Mouse (Mus musculus): ENCODE measurements around the gene Strn4. TPM values are rescaled to one million over a fixed set of nuclear protein-coding genes. Genes with fewer than 3 reads are reported as not detected.

Gene Strn4
- 100 to 1,000 TPM; 260 to 286 TPM for total RNA-seq (2021)
- long read RNA-seq, transcript Strn4-202 (18 exons, 3,082 nt): minor isoform, 29 of 252 reads
- long read RNA-seq, transcript Strn4-201 (18 exons, 3,535 nt): major isoform, 174 of 252 reads
- long read RNA-seq, partial matches to known transcripts: 35 of 252 reads
- long read RNA-seq, other reads (novel, unspliced or antisense): 14 of 252 reads

DNA sequence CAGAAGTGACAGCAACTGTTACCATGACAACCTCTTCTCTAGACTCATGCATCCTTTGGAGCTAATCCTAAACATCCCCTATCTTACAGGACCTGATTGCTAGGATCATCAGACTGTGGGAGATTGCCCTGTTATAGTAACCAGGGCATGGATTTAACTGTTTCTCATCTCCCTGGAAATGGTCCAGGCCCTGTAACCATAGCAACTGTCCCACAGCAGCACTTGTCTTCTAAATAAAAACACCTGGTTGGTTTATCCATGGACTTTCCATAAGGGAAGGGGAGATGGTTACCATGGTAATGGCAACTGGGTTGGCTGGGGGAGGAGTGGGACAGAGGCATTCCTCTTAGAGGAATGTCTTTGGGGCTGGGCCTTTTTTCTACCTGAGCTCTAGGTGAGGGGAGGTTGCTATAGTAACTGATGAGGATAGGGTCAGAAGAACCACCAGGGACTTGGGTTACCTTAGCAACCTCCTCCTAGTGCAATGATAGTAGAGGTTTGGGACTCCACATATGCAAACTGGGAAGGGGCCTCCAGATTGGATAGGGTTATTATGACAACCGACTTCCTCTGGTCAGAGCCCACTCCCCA lies at the start of gene Strn4:
Gene Strn4, plus strand, starts transcription at position 539 of the 591 bp plus-strand sequence.
- DNase-seq (ENCODE audit: low spot score in 2 of 2): no peak

DNA sequence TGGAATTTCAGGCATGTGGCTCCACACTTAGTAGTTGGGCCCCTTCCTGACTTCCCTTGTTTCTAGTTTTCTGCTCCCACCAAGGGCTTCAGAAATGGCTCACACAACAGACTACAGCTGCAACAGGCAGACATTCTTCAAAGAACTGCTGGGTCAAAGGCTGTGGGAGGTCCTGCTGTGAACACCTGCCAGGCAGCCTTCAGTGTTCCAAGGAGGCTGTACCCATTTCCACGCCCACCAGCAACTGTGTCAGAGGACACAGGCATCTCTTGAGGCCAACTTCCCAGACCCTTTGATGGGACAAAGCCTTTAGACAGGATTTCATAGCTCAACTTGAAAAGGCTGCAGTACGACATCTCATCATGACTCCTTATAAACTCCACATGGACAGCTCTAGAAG lies 49.2 kb upstream of the Strn4 start:
- no peak for DNase-seq (ENCODE audit: low spot score in 2 of 2)

DNA sequence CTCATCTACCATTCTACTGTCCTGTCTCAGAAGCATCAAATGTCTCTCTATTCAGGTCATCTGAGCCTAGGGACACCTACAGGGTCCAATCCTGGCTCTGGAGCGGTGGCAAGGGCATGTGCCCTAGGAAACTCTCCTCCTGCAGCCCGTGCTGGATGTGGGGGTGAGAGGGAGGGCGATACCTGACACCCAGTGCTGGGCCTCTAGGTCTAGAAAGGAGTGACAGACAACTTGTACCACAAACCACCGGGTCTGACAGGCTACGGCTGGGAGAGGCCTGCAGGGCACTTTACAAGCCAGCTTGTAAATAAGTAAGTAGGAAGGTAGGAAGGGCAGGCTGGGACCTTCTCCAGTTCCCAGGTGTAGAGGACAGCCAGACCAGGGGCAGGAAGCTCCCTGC lies 39.8 kb upstream of the Strn4 start:
- no peak for DNase-seq (ENCODE audit: low spot score in 2 of 2)

DNA sequence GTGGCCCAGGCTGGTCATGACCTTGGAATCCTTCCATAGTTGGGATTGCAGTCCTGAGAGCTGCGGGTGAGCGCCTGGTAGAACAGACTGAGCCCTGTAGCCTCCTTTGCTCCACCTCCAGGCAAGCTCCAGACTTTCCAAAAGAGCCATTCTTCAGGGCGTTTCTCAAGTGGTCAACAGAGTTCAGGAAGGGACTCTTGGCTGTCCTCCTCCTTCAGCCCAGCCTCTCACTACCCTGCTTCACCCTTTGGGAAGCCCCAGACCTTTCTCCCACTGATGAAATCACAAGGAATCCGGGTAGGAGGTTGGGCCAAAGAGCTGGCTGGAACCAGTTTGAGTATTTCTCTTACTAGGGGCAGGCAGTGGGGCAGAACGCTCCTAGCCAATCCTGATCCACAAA lies 35.6 kb upstream of the Strn4 start:
- DNase-seq (ENCODE audit: low spot score in 2 of 2): no peak

DNA sequence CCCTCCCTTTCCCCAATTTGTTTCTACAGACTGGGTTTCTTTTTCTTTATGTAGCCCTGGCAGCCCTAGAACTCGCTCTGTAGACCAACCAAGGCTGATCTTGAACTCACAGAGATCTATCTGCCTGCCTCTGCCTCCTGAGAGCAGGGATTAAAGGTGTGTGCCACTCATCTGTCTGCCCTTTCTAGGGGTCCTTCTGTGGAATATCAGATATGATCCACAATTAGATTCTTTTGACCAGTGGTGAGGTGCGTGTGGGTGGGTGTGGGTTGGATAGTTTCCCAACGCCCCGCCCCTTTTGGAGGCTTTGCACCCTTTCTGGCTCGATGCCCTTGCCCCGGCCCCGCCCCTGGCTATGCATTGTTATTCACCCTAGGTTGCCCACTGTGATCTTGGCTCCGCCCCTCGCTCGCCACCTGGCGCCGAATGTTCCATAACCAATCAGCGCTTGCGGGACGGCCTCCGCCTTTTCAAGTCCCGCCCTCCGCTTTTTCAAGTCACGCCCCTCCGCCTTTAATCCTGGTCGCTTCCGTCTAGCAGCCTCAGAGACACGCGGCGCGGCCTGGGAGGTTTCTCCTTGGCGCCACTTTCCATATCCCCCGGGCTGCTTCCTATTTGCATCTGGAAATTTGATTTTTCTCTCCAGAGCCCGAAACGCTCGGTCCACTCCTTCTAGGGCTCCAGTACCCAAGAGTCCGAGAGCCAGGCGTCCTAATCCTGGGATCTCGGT lies 34.7 kb upstream of the Strn4 start, which contains the start of gene Slc1a5:
Gene Slc1a5, plus strand, starts transcription at position 516 of the 730 bp plus-strand sequence.
- peak; percentile 68 to 72 for DNase-seq (ENCODE audit: low spot score in 2 of 2)

DNA sequence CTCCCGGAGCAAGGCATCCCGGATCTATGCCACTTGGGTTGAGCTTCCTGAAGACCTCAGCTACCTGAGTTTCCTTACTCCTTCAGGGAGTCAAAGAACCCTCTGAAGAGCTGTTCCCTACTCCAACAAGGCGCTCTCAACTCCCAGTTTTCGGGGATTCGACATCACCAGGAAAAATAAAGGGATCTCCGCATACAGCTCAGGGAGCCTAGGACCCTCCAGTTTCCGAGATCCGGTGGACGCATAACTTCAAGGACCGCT lies 34.2 kb upstream of the Strn4 start:
- no peak for DNase-seq (ENCODE audit: low spot score in 2 of 2)

DNA sequence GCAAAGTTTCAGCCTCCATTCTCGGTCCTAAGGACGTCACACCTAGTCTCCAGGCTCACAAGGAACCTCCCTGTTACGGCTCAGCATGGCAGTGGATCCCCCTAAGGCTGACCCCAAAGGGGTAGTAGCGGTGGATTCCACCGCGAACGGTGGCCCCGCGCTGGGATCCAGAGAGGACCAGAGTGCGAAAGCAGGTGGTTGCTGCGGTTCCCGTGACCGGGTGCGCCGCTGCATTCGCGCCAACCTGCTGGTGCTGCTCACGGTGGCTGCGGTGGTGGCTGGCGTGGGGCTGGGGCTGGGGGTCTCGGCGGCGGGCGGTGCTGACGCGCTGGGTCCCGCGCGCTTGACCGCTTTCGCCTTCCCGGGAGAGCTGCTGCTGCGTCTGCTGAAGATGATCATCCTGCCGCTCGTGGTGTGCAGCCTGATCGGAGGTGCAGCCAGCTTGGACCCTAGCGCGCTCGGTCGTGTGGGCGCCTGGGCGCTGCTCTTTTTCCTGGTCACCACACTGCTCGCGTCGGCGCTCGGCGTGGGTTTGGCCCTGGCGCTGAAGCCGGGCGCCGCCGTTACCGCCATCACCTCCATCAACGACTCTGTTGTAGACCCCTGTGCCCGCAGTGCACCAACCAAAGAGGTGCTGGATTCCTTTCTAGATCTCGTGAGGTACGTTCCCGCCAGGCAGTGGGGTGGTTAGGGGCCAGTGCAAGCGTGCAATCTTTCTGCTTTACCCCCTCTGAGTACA lies 33.7 kb upstream of the Strn4 start:
- peak; percentile 15 to 23 for DNase-seq (ENCODE audit: low spot score in 2 of 2)

DNA sequence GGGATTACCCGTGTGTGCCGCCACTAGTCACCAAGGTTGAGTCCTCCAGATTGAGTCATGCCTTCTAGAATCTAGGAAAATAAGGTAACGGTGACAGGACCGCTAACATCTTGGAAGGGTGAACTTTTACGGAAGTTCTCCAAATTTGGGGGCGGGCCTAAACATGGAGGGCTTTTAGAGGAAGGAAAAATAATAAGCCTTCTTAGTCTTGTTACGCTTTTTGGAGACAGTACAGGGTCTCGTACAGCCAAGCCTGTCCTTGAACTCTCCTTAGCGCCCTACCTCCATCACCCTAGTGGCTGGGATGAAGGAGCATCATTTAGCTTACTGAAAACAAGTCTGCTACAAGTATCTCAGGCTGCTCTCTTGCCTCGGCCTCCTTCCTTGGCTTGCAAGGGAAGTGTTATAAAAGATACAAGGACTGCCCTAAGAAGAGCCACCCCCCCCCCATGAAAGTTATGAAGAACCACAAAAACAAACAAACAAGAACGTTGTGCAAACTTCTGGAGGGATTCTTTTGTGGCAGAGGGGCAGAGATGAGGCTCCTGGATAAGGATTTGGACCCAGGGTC lies 33.0 kb upstream of the Strn4 start:
- no peak for DNase-seq (ENCODE audit: low spot score in 2 of 2)

DNA sequence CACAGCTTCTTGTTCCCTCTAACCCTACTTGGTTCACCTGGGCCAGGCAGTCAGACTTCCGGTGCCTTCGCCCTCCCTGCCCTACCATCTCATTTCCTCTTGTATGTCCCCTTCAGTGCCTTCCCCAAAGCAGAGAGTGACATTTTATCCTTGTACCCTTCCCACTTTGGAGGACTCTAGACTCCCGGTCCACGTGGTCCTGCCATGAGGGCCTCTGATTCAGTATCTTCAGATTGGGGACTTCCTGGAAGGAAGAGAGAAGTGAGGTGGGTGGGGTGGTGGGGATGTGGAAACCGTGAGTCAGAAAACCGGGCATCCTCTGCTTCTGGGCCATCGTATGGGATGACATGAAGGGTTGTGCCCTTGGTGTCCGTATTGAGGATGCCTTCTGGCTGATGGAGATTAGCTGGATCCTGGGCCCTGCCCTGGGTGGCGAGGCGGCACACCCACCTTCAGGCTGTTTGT lies 32.4 kb upstream of the Strn4 start:
- DNase-seq (ENCODE audit: low spot score in 2 of 2): no peak

DNA sequence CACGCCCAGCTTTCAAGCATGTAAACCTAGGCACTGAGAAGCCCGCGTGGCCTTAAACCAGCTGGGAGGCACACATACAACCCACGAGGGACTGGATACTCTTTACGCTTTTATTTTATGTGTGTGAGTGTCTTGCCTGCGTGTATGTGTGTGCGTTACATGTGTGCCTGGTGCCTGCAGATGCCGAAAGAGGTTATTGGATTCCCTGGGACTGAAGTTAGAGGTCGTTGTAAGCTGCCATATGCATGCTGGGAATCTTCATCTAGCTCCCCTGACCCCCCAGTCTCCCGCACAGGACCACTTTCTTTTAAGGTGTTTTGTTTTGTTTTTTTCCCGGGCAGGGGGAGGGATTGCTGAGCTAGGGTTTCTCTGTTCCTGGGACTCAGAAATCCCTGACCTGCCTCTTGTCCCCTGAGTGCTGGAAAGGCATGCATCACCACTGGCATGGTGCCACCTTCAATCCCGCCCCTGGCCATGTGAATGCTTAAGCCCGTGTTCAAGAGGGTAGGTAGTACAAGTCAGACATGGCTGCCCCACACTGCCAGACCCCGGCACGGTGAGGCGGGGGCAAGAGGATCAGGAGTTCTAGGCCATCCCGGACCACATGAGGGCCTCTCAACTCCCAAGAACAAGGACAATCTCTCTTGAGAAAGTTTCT lies 31.8 kb upstream of the Strn4 start:
- DNase-seq (ENCODE audit: low spot score in 2 of 2): no peak

DNA sequence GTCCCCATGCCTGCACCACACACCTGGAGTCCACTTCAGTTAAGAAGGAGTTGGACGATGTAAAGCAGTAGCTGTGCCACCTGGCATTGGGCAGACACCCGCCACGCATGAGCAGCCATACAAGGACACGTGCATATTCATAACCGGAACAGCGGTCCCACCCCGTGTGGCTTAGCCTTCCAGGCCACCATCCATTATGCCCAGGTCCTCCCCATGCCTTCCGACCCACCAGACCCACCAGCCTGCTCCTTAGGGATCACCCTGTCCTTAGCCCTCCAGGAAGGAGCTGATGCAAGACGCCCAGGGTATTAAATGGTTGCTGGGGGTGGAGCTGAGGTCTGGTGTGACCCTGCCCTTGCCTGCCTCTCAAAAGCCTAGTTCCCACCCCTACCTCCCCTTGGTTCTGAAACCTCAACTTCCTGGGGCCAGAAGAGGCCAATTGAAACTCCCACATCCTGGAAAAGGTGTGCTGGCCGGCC lies 31.2 kb upstream of the Strn4 start:
- DNase-seq (ENCODE audit: low spot score in 2 of 2): no peak

DNA sequence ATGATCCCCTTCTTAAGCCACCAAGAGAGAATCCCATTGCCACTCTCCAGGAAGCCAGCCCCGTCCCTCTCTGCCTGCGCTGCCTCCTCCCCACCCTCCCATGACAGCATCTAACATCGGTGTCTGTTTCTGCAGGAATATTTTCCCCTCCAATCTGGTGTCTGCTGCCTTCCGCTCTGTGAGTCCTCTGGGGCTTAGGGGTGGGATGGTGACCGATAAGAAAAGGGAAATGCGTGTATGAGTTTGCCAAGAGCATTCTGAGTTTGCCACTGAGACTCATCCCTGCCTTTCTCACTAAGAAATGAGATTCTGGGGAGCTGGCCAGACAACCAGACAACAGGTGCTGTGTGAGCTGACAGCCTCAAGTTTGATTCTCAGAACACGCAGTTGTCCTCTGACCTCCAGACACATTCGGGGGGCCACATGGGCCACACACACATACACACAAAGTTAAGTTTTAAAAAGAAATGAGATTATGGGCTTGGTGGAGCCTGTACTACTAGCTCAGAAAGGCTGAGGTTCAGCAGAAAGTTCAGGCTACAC lies 30.1 kb upstream of the Strn4 start:
- no peak for DNase-seq (ENCODE audit: low spot score in 2 of 2)

DNA sequence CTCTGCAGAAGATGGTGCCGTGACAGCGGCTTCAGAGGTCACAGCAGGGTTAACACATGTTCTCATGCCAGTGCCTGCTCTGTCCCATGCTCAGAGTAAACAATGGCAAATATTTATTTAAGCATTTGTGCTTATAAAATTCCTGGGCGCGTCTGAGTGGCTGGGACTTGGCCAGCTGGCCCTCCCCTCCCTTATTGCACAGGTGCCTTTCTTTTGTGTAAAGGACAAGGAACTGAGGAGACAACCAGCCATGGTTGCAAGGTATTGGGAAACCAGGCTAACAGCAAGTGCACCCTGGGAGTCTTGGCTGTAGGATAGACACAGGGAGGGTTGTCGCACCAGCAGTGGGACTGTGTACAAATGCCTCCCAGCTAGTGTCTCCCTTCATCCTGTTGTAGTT lies 23.4 kb upstream of the Strn4 start:
- no peak for DNase-seq (ENCODE audit: low spot score in 2 of 2)

DNA sequence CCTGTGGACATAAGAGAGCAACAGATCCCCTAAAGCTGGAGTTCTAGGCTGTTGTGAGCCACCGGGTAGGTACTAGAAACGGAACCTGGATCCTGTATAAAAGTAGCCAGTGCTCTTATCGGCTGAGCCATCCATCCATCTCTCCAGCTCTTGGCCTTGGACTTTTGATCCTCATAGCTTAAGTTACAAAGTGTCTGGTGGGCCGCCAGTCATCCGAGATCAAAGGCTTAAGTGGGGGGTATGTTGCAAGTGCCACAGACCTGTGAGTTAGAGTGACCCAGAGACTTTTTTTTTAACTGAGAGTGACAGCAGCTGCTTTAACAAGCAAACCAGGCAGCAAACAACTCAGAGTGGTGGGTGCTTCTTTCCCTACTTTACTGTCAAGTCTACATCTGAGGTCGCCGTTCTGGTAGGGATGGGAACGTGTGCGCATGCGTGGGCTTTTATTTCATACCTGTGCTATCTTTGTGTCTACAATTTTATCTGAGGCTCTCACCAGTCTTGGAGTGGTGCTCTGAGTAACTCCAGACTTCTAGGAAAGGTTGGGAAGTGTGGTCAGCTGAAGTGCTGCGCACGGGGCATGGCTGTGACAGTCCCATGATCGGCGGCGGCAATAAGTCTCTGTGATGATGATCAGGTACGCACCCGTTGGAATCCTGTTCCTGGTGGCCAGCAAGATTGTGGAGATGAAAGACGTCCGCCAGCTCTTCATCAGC lies 22.5 kb upstream of the Strn4 start:
- DNase-seq (ENCODE audit: low spot score in 2 of 2): no peak

DNA sequence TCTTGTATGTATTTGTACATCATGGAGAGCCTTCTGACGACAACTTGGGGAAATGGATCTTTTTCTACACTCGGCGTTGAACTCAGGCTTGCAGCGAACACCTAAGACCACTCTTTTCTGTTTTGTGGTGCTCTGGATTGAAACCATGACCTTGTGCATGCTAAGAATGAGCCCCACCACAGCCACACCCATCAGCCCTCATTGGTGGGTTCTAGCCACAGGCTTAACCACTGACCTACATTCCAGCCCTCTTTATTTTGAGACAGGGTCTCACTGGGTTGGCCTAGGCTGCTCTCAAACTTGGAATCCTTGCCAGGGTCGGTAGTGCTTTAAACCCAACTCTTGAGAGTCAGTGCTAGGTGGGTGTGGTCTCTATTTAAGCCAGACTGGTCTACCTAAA lies 20.8 kb upstream of the Strn4 start:
- no peak for DNase-seq (ENCODE audit: low spot score in 2 of 2)

DNA sequence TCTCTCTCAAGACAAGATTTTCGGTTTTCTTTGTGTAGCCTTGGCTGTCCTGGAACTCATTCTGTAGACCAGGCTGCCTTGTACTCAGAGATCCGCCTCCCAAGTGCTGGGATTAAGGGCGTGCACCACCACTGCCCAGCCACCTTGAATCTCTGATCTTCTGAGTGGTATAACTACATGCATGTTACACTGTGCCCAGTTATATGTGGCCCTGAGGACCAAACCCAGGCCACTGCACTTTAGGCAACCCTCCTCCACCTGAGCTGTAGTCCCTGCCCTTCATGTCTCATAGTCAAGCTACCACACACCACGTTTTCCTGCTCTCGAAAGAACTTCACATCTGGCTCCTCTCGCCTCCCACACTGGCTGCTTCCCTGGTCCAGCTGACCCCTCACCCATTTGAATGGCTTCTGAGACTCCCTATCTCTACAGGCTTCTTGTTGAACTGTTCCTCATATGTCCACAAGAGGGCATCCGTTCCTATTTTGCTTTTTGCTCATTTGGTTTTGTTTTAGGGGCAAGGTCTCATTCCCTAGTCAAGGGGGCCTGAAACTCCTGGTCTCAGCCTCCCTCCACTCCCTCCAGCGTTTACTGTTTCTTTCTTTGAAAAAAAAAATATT lies 11.2 kb upstream of the Strn4 start:
- DNase-seq (ENCODE audit: low spot score in 2 of 2): no peak

DNA sequence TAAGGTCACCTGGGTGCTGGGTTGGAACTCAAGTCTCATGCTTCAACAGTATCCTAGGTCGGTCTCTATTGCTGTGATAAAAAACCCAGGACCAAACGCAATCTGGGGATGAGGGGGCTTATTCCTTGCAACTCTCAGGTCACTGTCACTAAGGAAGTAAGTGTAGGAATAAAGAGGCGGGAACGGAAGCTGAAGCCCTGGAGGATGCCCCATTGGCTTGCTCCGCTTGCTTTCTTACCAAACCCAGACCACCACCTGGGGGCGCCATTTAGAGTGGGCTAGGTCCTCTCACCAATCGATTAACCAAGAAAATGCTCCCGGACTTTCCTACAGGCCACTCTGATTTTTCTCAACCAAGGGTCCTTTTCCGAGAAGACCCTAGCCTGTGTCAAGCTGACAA lies 7.8 kb upstream of the Strn4 start:
- no peak for DNase-seq (ENCODE audit: low spot score in 2 of 2)

DNA sequence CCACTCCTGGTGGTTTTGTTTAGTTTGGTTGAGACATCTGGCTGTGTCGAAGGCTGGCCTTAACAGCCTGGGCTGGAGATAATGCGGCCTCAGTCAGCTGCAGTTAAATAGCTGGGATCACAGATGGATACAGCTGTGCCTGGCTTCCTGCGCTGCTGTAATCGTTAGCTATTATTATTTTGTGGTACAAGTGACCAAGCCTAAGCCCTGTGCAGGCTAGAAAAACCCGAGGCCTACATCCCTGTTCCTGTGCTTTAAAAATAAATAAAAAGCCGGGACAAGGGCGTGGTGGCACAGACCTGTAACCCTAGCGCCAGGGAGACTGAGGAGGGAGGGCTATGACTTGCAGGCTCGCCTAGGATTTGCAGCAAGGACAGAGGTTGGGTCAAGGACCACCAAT lies 7.0 kb upstream of the Strn4 start:
- no peak for DNase-seq (ENCODE audit: low spot score in 2 of 2)

DNA sequence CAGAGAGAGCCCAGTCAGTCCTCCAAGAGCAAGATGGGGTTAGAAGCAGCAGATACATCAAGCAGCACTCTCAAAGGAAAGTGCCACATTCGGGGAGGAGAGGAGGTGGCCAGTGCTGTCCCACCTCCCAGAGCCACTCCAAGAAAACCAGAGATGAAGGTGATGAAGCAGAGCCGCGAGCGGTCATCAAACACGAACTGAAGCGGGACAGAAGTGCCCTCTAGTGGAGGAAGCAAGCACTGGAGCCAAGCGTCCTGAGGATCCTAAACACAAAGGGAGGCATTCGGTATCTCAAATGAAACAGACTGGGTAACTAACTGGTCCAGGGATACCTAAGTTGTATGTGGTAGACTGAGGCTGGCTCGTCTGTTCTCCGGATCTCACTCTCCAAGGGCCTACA lies 6.0 kb upstream of the Strn4 start:
- peak; percentile 78 to 82 for DNase-seq (ENCODE audit: low spot score in 2 of 2)

DNA sequence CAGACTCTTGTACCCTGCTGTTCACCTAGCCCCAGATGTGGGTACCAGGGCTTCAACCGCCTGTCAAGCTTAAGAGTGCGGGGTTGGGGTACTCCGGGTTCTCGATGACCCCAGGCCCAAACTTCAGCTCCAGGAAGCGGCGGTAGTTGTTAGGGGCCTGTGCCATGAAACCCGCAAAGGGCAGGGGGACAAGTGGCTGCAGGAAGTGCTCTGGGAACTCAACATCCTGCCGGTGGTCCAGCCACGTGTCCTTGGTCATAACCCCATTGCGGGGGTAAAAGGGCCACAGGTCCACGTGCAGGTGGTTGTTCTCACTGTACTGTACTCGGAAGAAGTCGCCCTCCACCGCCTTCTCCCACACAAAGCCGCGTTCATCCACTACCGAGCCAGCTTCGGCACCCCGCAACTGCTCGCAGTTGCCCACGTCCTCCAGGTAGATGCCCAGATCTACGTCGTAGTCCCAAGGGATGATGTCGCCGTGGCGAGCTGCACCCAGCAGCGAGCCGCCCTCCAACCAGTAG lies 5.2 kb upstream of the Strn4 start:
- no peak for DNase-seq (ENCODE audit: low spot score in 2 of 2)
